Mouse (Mus musculus) MEL (cell line): Measurements from ENCODE around the gene Adh1.

Source experiments
- CTCF ChIP-seq, 3 experiments: IDR thresholded peaks in 2 of 3; conservative IDR thresholded peaks in 1 of 3; 2 replicates each; pipeline ENCODE4 v1.5.1; 2011 to 2012; ENCODE audit warnings: low read length in 3 of 3, low read depth in 2 of 3, mild to moderate bottlenecking in 2 of 3, improper control_type of control experiment in 1 of 3, inconsistent platforms in 1 of 3, mixed read lengths in 1 of 3, moderate library complexity in 1 of 3; ENCODE audit not compliant: control insufficient read depth in 1 of 3, insufficient read depth in 1 of 3, poor library complexity in 1 of 3, severe bottlenecking in 1 of 3
- E2F4 ChIP-seq: IDR thresholded peaks from 2 replicates; pipeline ENCODE4 v1.6.1; 2011; ENCODE audit warnings: low read depth, low read length, improper control_type of control experiment, borderline replicate concordance
- MAFK ChIP-seq: IDR thresholded peaks from 2 replicates; pipeline ENCODE4 v1.6.1; 2011; ENCODE audit warnings: low read depth, mild to moderate bottlenecking, low read length, improper control_type of control experiment, borderline replicate concordance
- POLR2A ChIP-seq, 2 experiments: IDR thresholded peaks; 2 replicates each; pipeline ENCODE4 v1.6.1; 2011 to 2012; ENCODE audit warnings: low read length in 2 of 2, mild to moderate bottlenecking in 2 of 2, control low read depth in 1 of 2, improper control_type of control experiment in 1 of 2, low read depth in 1 of 2, moderate library complexity in 1 of 2; ENCODE audit not compliant: control insufficient read depth in 1 of 2, insufficient read depth in 1 of 2, poor library complexity in 1 of 2
- POLR2AphosphoS2 ChIP-seq: IDR thresholded peaks from 2 replicates; pipeline ENCODE4 v1.6.1; 2011; ENCODE audit warnings: low read length, improper control_type of control experiment

DNA sequence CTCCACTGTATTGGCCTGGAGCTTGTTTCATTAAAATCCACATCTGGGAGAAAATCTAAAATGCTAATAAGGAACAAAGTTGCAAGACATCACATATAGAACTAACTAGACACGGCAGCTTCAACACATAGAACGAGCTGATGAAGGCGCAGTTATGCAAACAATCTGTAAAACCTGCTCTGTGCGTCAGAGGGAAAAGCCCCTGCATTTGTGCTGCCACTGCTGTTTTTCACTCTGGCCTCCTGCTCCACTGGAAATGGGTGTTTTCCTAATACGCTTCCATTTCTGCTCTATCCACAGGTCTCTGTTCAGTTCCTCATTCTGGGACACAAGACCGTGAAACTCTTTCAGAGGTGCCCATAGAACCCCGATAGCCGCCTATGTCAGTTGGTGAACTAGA, 73.1 kb downstream of the Adh1 start:
- TF ChIP-seq POLR2A (IDR thresholded peaks at IDR 0.05; ENCODE audit: control insufficient read depth in 1 of 2, insufficient read depth in 1 of 2, low read depth in 1 of 2, low read length in 2 of 2, poor library complexity in 1 of 2) (no peak; a peak in 1 of 4 replicates), E2F4 (no peak), POLR2AphosphoS2 (no peak), CTCF (IDR thresholded peaks at IDR 0.05 in 2 of 3, conservative IDR thresholded peaks at IDR 0.05 in 1 of 3; ENCODE audit: control insufficient read depth in 1 of 3, insufficient read depth in 1 of 3, low read depth in 2 of 3, low read length in 3 of 3, poor library complexity in 1 of 3, severe bottlenecking in 1 of 3) (no peak), MAFK (no peak)
